Mouse (Mus musculus) limb, embryonic 12.5 days (tissue): ENCODE measurements at regions not wholly inside any gene's neighbourhood (a gene's known extent, or its start where the extent isn't known, plus 50 kb on each side); places are given as distances from the start of the nearest gene placed in this dataset.

Experiments used
- ATAC-seq: fragments of 200-750 bp; cut with Nextera tagmentation; 2 replicates; pipeline ENCODE4 v1.8.0; 2017; ENCODE audit warnings: low read depth, moderate TSS enrichment; ENCODE audit not compliant: insufficient number of reproducible peaks, insufficient read depth, low FRiP score, low TSS enrichment
- H3K27ac ChIP-seq: fragments of 300-500 bp; sonication (generic); 2 replicates; pipeline ENCODE4 v1.5.1; 2016; ENCODE audit warnings: mild to moderate bottlenecking, moderate library complexity
- H3K27me3 ChIP-seq: fragments of 300-500 bp; sonication (generic); 2 replicates; pipeline ENCODE4 v1.6.1; 2016; ENCODE audit warnings: mild to moderate bottlenecking, moderate library complexity
- H3K36me3 ChIP-seq: fragments of 300-500 bp; sonication (generic); 2 replicates; pipeline ENCODE4 v1.6.1; 2016; ENCODE audit warnings: mild to moderate bottlenecking, moderate library complexity
- H3K4me1 ChIP-seq: fragments of 300-500 bp; sonication (generic); replicated peaks from 2 replicates; pipeline ENCODE4 v1.6.1; 2016
- H3K4me2 ChIP-seq: fragments of 300-500 bp; sonication (generic); 2 replicates; pipeline ENCODE4 v1.6.1; 2016; ENCODE audit warnings: mild to moderate bottlenecking, moderate library complexity
- H3K4me3 ChIP-seq: fragments of 300-500 bp; sonication (generic); replicated peaks from 2 replicates; pipeline ENCODE4 v1.5.1; 2016; ENCODE audit warnings: mild to moderate bottlenecking
- H3K9ac ChIP-seq: fragments of 300-500 bp; sonication (generic); replicated peaks from 2 replicates; pipeline ENCODE4 v1.6.1; 2016; ENCODE audit warnings: mild to moderate bottlenecking, moderate library complexity
- H3K9me3 ChIP-seq: fragments of 300-500 bp; sonication (generic); 2 replicates; pipeline ENCODE4 v1.6.1; 2016; ENCODE audit warnings: mild to moderate bottlenecking, moderate library complexity
- WGBS: fragments of 180-500 bp; shearing (Covaris S2); methylation state at CpG from one replicate; pipeline ENCODE4 v1.1.7; 2016; 5-methylcytosine and 5-hydroxymethylcytosine counted together

DNA sequence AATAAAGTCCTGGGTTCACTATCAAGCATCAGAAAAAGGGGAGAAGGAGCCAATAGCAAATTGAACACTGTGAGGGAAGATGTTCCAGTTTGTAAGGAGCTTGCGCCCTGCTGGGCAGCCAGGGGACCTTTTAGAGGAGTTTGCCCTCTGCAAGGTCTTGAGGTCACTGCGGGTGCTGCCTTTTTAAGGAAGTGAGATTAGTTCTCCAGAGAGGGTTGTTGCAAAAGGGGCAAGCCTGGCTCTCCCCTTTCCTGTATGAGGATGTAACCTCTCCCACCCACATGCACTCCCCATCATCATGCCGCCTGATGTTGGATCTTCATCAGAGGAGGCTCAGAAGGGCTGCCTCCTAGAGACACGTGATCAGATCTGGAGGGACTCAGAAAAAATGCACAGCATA, 237.4 kb downstream of the Mreg start:
- H3K4me2 ChIP-seq, result no peak overlapping the region
- no peak overlapping the region for H3K9ac ChIP-seq
- ATAC-seq, result no peak
- no peak overlapping the region for H3K27ac ChIP-seq
- no peaks in the 10 kb centered on the region for H3K9me3 ChIP-seq
- H3K36me3 ChIP-seq, result no peaks in the 10 kb centered on the region
- H3K4me1 ChIP-seq, result peaks cover 5% of the 10 kb centered on the region
- H3K4me3 ChIP-seq, result no peak overlapping the region
- no peaks in the 10 kb centered on the region for H3K27me3 ChIP-seq
- 72% methylated on average over 4 of the region's 4 CpGs for WGBS

- Histone ChIP-seq H3K4me2 (no peak overlapping the region), H3K9ac (no peak overlapping the region), H3K9me3 (no peaks in the 10 kb centered on the region), H3K27me3 (no peaks in the 10 kb centered on the region), H3K27ac (no peak overlapping the region), H3K4me1 (no peaks in the 10 kb centered on the region), H3K36me3 (no peaks in the 10 kb centered on the region), H3K4me3 (no peak overlapping the region)
- WGBS, result 83% methylated on average over 6 of the region's 6 CpGs
- ATAC-seq, result no peak
Observed at GRCm38 (mm10) chr1:71971943-71972342, 240.2 kb downstream of the Mreg start.

DNA sequence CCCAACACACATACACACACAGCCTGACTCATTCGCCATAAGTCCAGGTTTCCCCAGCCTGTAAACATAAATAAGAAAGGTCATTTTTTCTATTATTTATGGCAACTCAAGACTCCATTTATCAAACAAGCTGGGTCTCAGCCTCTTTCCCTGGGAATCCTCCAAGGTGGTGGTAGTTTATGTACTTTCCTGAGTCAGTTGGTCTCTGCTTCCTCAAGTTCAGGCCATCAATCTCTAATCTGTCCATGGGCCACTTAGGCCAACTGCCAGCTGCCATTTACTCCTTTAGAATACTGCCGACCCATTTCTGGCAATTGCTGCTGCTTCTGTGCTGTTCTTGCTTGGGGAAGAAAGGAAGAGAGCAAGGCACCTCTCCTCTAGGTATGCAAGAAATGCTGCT, 241.3 kb downstream of the Mreg start:
- H3K27me3 ChIP-seq, result no peaks in the 10 kb centered on the region

DNA sequence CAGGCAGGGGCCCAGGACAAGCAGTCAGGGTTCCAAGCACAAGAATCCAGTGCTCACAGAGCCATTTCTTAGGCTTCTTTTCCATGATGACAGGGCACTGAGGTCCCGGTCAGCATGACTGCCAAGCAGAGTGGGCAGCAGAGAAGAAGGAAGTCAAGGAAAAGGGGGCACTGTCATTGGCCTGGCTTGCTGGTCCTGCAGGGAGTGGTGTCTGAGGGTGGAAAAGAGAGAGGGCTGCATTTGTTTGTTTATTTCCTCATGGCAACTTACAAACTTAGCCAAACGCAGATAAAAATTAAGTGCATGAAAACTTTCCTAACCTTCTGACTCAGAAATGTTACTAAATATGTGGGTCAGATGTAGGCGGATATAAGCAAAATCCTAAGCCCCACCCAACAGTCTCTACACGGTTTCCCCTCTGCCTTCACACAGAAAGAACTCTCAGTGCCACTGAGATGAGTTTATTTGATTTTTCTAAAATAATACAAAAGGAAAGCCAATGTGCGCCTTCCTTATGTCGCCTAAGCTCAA, 244.5 kb downstream of the Mreg start:
- no peak for ATAC-seq
- WGBS, result 89% methylated on average over 6 of the region's 6 CpGs

More for the DNA sequence above, 241.3 kb downstream of the Mreg start:
- no peaks in the 10 kb centered on the region for H3K9me3 ChIP-seq
- no peak overlapping the region for H3K4me3 ChIP-seq
- H3K9ac ChIP-seq, result no peak overlapping the region
- no peaks in the 10 kb centered on the region for H3K36me3 ChIP-seq
- H3K4me2 ChIP-seq, result no peak overlapping the region
- ATAC-seq, result no peak
- H3K4me1 ChIP-seq, result no peaks in the 10 kb centered on the region
- WGBS, result 83% methylated on average over 2 of the region's 2 CpGs
- H3K27ac ChIP-seq, result no peak overlapping the region

DNA sequence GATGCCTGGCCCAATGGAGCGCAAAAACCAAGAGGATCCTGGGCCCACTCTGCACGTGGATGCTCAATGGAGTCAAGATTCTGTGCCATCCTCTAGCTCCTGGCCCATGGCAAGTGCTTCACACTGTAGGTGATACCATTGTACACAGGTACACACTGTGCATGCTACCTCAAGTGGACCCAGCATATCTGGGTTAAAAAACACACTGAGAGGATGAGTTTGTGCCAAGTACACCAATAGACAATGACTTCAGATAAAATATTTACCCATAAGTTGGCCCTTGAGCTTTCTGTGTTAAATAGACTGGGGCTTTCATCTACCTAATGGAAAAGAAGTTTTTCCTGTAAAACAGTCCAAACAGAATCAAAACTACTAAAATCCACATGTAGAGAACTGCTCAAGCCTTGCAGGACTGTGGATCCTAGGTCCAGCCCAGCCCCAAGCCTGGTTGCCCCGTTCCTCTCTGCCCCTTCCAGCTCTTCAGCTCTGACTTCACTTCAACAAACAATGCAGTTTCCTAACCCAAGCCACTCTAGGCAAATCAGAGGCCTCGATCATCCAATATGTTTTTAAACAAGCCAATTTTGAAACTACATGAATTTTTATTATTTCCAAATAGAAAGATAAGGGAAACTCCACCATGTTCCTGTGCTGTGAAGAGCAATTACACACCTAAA, 247.5 kb downstream of the Mreg start:
- WGBS, result 84% methylated on average over 4 of the region's 4 CpGs
- Histone ChIP-seq H3K27me3 (no peaks in the 10 kb centered on the region), H3K36me3 (no peaks in the 10 kb centered on the region), H3K4me1 (no peaks in the 10 kb centered on the region), H3K4me2 (no peak overlapping the region), H3K9ac (no peak overlapping the region), H3K27ac (no peak overlapping the region), H3K4me3 (no peak overlapping the region), H3K9me3 (no peaks in the 10 kb centered on the region)
- ATAC-seq, result no peak

More for the DNA sequence above, 244.5 kb downstream of the Mreg start:
- no peaks in the 10 kb centered on the region for H3K36me3 ChIP-seq
- H3K27ac ChIP-seq, result no peak overlapping the region
- no peak overlapping the region for H3K4me2 ChIP-seq
- H3K4me1 ChIP-seq, result no peaks in the 10 kb centered on the region
- H3K9ac ChIP-seq, result no peak overlapping the region
- no peaks in the 10 kb centered on the region for H3K27me3 ChIP-seq
- H3K9me3 ChIP-seq, result no peaks in the 10 kb centered on the region
- no peak overlapping the region for H3K4me3 ChIP-seq

DNA sequence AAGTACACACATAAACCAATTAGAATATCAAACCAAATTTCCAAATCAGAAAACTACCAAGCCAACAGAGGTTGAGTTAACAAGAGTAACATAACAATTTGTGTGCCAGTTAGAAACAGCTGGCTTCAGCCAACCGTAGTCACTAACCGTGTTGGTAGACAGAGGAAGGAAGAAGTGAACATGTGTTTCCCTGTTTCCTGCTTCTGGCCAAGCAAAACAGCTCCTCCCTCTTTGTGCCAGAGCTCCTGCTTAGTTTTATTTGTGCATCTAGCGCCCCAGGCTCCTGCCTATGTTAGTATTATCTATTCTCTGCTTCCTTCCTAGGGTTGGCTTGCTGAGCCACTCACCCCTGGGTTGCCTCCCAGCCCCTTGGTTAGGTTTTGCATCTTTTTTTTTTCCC, 255.2 kb downstream of the Mreg start:
- 55% methylated on average over 3 of the region's 3 CpGs for WGBS
- no peak overlapping the region for H3K9ac ChIP-seq

GRCm38 (mm10) chr1:71955331-71955730, 256.8 kb downstream of the Mreg start:
- no peak overlapping the region for H3K27ac ChIP-seq
- no peak overlapping the region for H3K4me3 ChIP-seq
- H3K9me3 ChIP-seq, result no peaks in the 10 kb centered on the region
- no peak for ATAC-seq
- H3K27me3 ChIP-seq, result no peaks in the 10 kb centered on the region
- H3K4me2 ChIP-seq, result no peak overlapping the region
- H3K9ac ChIP-seq, result no peak overlapping the region
- no peaks in the 10 kb centered on the region for H3K36me3 ChIP-seq
- no peaks in the 10 kb centered on the region; the same call in 1 of the 2 replicates for H3K4me1 ChIP-seq

More for the DNA sequence above, 255.2 kb downstream of the Mreg start:
- Histone ChIP-seq H3K36me3 (no peaks in the 10 kb centered on the region), H3K27me3 (no peaks in the 10 kb centered on the region), H3K4me1 (no peaks in the 10 kb centered on the region; the same call in 1 of the 2 replicates), H3K27ac (no peak overlapping the region), H3K4me2 (no peak overlapping the region), H3K9me3 (no peaks in the 10 kb centered on the region), H3K4me3 (no peak overlapping the region)
- no peak for ATAC-seq

- Histone ChIP-seq H3K4me1 (no peaks in the 10 kb centered on the region; the same call in 1 of the 2 replicates), H3K9ac (no peak overlapping the region), H3K27ac (no peak overlapping the region), H3K4me2 (no peak overlapping the region), H3K27me3 (no peaks in the 10 kb centered on the region), H3K4me3 (no peak overlapping the region), H3K9me3 (no peaks in the 10 kb centered on the region), H3K36me3 (no peaks in the 10 kb centered on the region)
- no peak for ATAC-seq
- 66% methylated on average over 6 of the region's 6 CpGs for WGBS
Observed at GRCm38 (mm10) chr1:71953292-71953691, 258.8 kb downstream of the Mreg start.

DNA sequence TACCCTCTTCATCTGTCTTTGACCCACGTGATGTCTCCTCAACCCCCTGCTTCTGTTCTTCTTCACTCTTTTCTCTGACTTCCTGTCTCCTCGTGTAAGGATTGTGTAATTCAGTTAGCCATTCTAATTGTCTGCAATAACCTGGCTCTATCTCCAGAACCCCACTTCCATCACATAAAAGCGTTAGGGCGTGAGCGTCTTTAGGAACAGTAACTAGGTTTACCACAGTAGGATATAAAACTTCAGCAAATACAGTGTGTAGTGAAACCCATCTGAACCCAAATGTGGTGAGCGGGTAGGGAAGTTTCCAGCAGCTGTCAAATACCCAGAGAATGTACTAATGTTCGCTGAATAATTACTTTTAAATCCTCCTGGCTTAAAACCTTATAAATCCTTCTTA, 262.6 kb downstream of the Mreg start:
- H3K4me1 ChIP-seq, result peaks cover 4% of the 10 kb centered on the region
- H3K4me3 ChIP-seq, result no peak overlapping the region
- no peaks in the 10 kb centered on the region for H3K9me3 ChIP-seq
- no peak overlapping the region for H3K4me2 ChIP-seq
- H3K9ac ChIP-seq, result no peak overlapping the region
- no peak overlapping the region for H3K27ac ChIP-seq
- no peaks in the 10 kb centered on the region for H3K27me3 ChIP-seq
- H3K36me3 ChIP-seq, result no peaks in the 10 kb centered on the region
- 58% methylated on average over 7 of the region's 7 CpGs for WGBS
- ATAC-seq, result no peak

- WGBS, result 94% methylated on average over 4 of the region's 4 CpGs
- no peaks in the 10 kb centered on the region for H3K27me3 ChIP-seq
- no peaks in the 10 kb centered on the region for H3K9me3 ChIP-seq
- ATAC-seq, result no peak
- peaks cover 4% of the 10 kb centered on the region for H3K4me1 ChIP-seq
- H3K4me3 ChIP-seq, result no peak overlapping the region
- no peaks in the 10 kb centered on the region for H3K36me3 ChIP-seq
- H3K4me2 ChIP-seq, result no peak overlapping the region
- H3K27ac ChIP-seq, result no peak overlapping the region
- no peak overlapping the region for H3K9ac ChIP-seq
Observed at GRCm38 (mm10) chr1:71948686-71949085, 263.4 kb downstream of the Mreg start.

DNA sequence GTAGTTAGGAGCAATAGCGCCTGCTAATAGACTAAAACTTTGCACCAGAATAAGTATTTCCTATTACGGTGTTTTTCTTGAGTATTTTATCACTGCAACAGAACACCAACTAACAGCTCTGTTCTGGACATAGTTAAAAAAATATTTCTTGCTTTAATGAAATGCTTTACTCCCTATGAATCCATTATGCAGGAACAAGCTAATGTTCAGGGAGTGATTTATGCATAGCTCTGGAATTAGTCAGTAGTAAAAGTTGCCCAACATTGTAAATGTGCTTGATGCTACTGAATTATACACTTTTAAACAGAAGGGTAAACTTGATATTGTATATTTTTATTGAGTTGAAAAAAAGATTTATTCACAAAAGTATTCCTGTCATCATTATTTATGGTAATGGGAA, 264.6 kb downstream of the Mreg start:
- no peak overlapping the region for H3K4me3 ChIP-seq
- H3K4me2 ChIP-seq, result no peak overlapping the region
- no peaks in the 10 kb centered on the region for H3K36me3 ChIP-seq
- H3K27me3 ChIP-seq, result no peaks in the 10 kb centered on the region
- whole genome bisulfite sequencing, result 70% methylated on average over 2 of the region's 2 CpGs
- no peaks in the 10 kb centered on the region for H3K9me3 ChIP-seq
- H3K9ac ChIP-seq, result no peak overlapping the region
- peaks cover 4% of the 10 kb centered on the region; the same call in 1 of the 2 replicates for H3K4me1 ChIP-seq
- no peak overlapping the region for H3K27ac ChIP-seq
- no peak for ATAC-seq

DNA sequence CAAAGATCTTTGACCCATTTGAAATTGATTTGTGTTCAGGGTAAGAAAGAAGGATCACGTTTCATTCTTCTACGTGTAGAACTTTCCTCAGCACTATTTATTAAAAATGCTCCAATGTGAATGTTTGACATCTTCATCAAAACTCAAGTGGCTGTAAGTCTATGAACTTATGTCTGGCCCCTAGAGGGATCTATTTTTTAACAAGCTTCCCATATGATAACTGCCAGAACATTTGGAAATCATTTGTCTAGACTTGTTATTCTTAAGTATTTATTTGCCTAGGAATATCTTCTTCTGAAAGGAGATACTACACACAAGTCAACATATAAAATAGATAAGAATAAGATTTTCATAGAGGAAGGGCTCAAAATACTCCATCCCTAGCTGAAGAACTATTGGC, 265.2 kb downstream of the Mreg start:
- H3K36me3 ChIP-seq, result no peaks in the 10 kb centered on the region
- H3K27me3 ChIP-seq, result no peaks in the 10 kb centered on the region
- no peak overlapping the region for H3K9ac ChIP-seq
- no peak overlapping the region for H3K27ac ChIP-seq
- 42% methylated on average over 2 of the region's 2 CpGs for WGBS
- no peak overlapping the region for H3K4me3 ChIP-seq
- no peak for ATAC-seq
- H3K4me2 ChIP-seq, result no peak overlapping the region
- no peaks in the 10 kb centered on the region for H3K9me3 ChIP-seq
- H3K4me1 ChIP-seq, result peaks cover 4% of the 10 kb centered on the region; the same call in 1 of the 2 replicates
